Mouse (Mus musculus) stomach, embryonic 14.5 days (tissue): ENCODE data around the gene Krtap10-4. TPM values are rescaled to one million over a fixed set of nuclear protein-coding genes. Genes with fewer than 3 reads are reported as not detected.
A peak's percentile ranks its signal among the peaks of the same experiment; 100 is the strongest.

ENCODE experiments used
- ATAC-seq: fragments of 200-750 bp; cut with Nextera tagmentation; 2 replicates; pipeline ENCODE4 v1.8.0; 2017; ENCODE audit warnings: low read depth, moderate TSS enrichment; ENCODE audit not compliant: insufficient number of reproducible peaks, insufficient read depth, low FRiP score
- H3K27ac ChIP-seq: fragments of 300-500 bp; sonication (generic); 2 replicates; pipeline ENCODE4 v1.5.1; 2014; ENCODE audit warnings: mild to moderate bottlenecking, low read length, moderate library complexity, mixed read lengths
- H3K27me3 ChIP-seq: fragments of 300-500 bp; sonication (generic); 2 replicates; pipeline ENCODE4 v1.6.1; 2014; ENCODE audit warnings: low read length, control low read depth, mixed read lengths; ENCODE audit not compliant: control insufficient read depth, insufficient read depth
- H3K36me3 ChIP-seq: fragments of 300-500 bp; sonication (generic); 2 replicates; pipeline ENCODE4 v1.6.1; 2014; ENCODE audit warnings: mild to moderate bottlenecking, control low read depth, low read length, moderate library complexity, mixed read lengths; ENCODE audit not compliant: control insufficient read depth, insufficient read depth
- H3K4me1 ChIP-seq: fragments of 300-500 bp; sonication (generic); 2 replicates; pipeline ENCODE4 v1.6.1; 2014; ENCODE audit warnings: low read length, control low read depth, mixed read lengths; ENCODE audit not compliant: control insufficient read depth, insufficient read depth
- H3K4me2 ChIP-seq: fragments of 300-500 bp; sonication (generic); replicated peaks from 2 replicates; pipeline ENCODE4 v1.6.1; 2014; ENCODE audit warnings: low read depth, low read length, control low read depth
- H3K4me3 ChIP-seq: fragments of 300-500 bp; sonication (generic); 2 replicates; pipeline ENCODE4 v1.5.1; 2014; ENCODE audit warnings: low read depth, low read length, control low read depth
- H3K9ac ChIP-seq: fragments of 300-500 bp; sonication (generic); replicated peaks from 2 replicates; pipeline ENCODE4 v1.6.1; 2014; ENCODE audit warnings: low read depth, mild to moderate bottlenecking, control low read depth, low read length, moderate library complexity, mixed read lengths
- H3K9me3 ChIP-seq: fragments of 300-500 bp; sonication (generic); 2 replicates; pipeline ENCODE4 v1.6.1; 2016; ENCODE audit warnings: low read depth, low read length, control low read depth; ENCODE audit not compliant: control insufficient read depth
- WGBS: fragments of 180-500 bp; shearing (Covaris S2); extraction: QIAGEN DNeasy Blood & Tissue Kit; methylation state at CpG from one replicate; pipeline ENCODE4 v1.1.7; 2014; 5-methylcytosine and 5-hydroxymethylcytosine counted together
- polyA plus RNA-seq: library from polyadenylated mRNA; unstranded; fragments of >200 nt; fragmentation: Nextera tagmentation; extraction: Ambion mirVana; gene quantifications from 2 replicates; pipeline ENCODE4 v1.2.1, GENCODE M21; 2014

The Krtap10-4 gene
- not detected in 2 replicates for polyA plus RNA-seq

GRCm38 (mm10) chr10:77826951-77827350 is at the start of gene Krtap10-4:
Gene Krtap10-4, minus strand, starts transcription at chr10:77827095.
- 69% methylated on average over 6 of the region's 6 CpGs for WGBS
- no peak within 1 kb of the TSS for H3K4me2 ChIP-seq
- no peak within 1 kb of the TSS for H3K9ac ChIP-seq

GRCm38 (mm10) chr10:77869651-77870050 is 42.8 kb upstream of the Krtap10-4 start:
- Histone ChIP-seq H3K27me3 (no peaks in the 10 kb centered on the region), H3K4me2 (no peak overlapping the region), H3K4me1 (no peaks in the 10 kb centered on the region), H3K36me3 (no peaks in the 10 kb centered on the region), H3K9me3 (no peaks in the 10 kb centered on the region), H3K9ac (no peak overlapping the region), H3K4me3 (no peak overlapping the region), H3K27ac (no peak overlapping the region)
- WGBS, result 88% methylated on average over 7 of the region's 7 CpGs
- no peak for ATAC-seq

More at GRCm38 (mm10) chr10:77826951-77827350, at the start of gene Krtap10-4:
- Histone ChIP-seq H3K4me1 (no peaks in the 10 kb centered on the region), H3K9me3 (0 out of 2 replicates have a peak, but pooled peaks cover 2% of the 10 kb centered on the region), H3K4me3 (no peak within 1 kb of the TSS), H3K36me3 (no peaks in the 10 kb centered on the region), H3K27ac (no peak within 1 kb of the TSS), H3K27me3 (no peaks in the 10 kb centered on the region)
- no peak for ATAC-seq

- no peaks in the 10 kb centered on the region for H3K27me3 ChIP-seq
- no peaks in the 10 kb centered on the region for H3K36me3 ChIP-seq
- 0 out of 2 replicates have a peak, but pooled peaks cover 2% of the 10 kb centered on the region for H3K4me1 ChIP-seq
- no peaks in the 10 kb centered on the region for H3K9me3 ChIP-seq
- H3K4me3 ChIP-seq, result no peak overlapping the region
- H3K9ac ChIP-seq, result no peak overlapping the region
- no peak for ATAC-seq
- 25% methylated on average over 1 of the region's 1 CpGs for WGBS
- H3K27ac ChIP-seq, result no peak overlapping the region
- H3K4me2 ChIP-seq, result no peak overlapping the region
These were observed 40.7 kb upstream of the Krtap10-4 start for GRCm38 (mm10) chr10:77867546-77867945.

GRCm38 (mm10) chr10:77864762-77865143 is 37.9 kb upstream of the Krtap10-4 start:
- Histone ChIP-seq H3K27ac (no peak overlapping the region), H3K9me3 (no peaks in the 10 kb centered on the region), H3K27me3 (no peaks in the 10 kb centered on the region), H3K4me3 (peak overlapping the region; percentile 3; the same call in 1 of the 2 replicates), H3K4me2 (peak overlapping the region; percentile 31), H3K9ac (no peak overlapping the region), H3K36me3 (no peaks in the 10 kb centered on the region), H3K4me1 (0 out of 2 replicates have a peak, but pooled peaks cover 2% of the 10 kb centered on the region)
- 34% methylated on average over 11 of the region's 11 CpGs for WGBS
- peak; percentile 2; the same call in 1 of the 2 replicates for ATAC-seq

GRCm38 (mm10) chr10:77864067-77864761 is 37.3 kb upstream of the Krtap10-4 start:
- peak; percentile 89 for ATAC-seq
- Histone ChIP-seq H3K4me3 (peak overlapping the region; percentile 3; the same call in 1 of the 2 replicates), H3K36me3 (no peaks in the 10 kb centered on the region), H3K27me3 (no peaks in the 10 kb centered on the region), H3K9ac (no peak overlapping the region), H3K27ac (no peak overlapping the region; the same call in 1 of the 2 replicates), H3K4me2 (peak overlapping the region; percentile 31), H3K4me1 (0 out of 2 replicates have a peak, but pooled peaks cover 2% of the 10 kb centered on the region), H3K9me3 (no peaks in the 10 kb centered on the region)
- 30% methylated on average over 14 of the region's 14 CpGs for WGBS

- no peaks in the 10 kb centered on the region for H3K36me3 ChIP-seq
- ATAC-seq, result no peak
- H3K4me2 ChIP-seq, result no peak within 1 kb of the TSS
- no peaks in the 10 kb centered on the region for H3K9me3 ChIP-seq
- H3K4me1 ChIP-seq, result 0 out of 2 replicates have a peak, but pooled peaks cover 2% of the 10 kb centered on the region
- H3K27ac ChIP-seq, result no peak within 1 kb of the TSS
- no peak within 1 kb of the TSS for H3K4me3 ChIP-seq
- H3K9ac ChIP-seq, result no peak within 1 kb of the TSS
- 48% methylated on average over 7 of the region's 7 CpGs for WGBS
- H3K27me3 ChIP-seq, result no peaks in the 10 kb centered on the region
These were observed 34.8 kb upstream of the Krtap10-4 start, which contains the start of gene Gm3285 for GRCm38 (mm10) chr10:77861675-77862074. Gene Gm3285, plus strand, starts transcription at chr10:77861975.

GRCm38 (mm10) chr10:77852559-77852958 is 25.7 kb upstream of the Krtap10-4 start, which contains the start of gene Gm10318:
Gene Gm10318, plus strand, starts transcription at chr10:77852859.
- H3K4me3 ChIP-seq, result no peak within 1 kb of the TSS
- H3K9me3 ChIP-seq, result no peaks in the 10 kb centered on the region
- no peak within 1 kb of the TSS for H3K4me2 ChIP-seq
- H3K36me3 ChIP-seq, result no peaks in the 10 kb centered on the region
- H3K27me3 ChIP-seq, result no peaks in the 10 kb centered on the region
- no peak within 1 kb of the TSS for H3K9ac ChIP-seq
- WGBS, result 63% methylated on average over 9 of the region's 9 CpGs
- H3K27ac ChIP-seq, result no peak within 1 kb of the TSS
- H3K4me1 ChIP-seq, result no peaks in the 10 kb centered on the region
- no peak for ATAC-seq

- 85% methylated on average over 2 of the region's 2 CpGs for WGBS
- H3K4me3 ChIP-seq, result no peak overlapping the region
- H3K27me3 ChIP-seq, result no peaks in the 10 kb centered on the region
These were observed 20.6 kb upstream of the Krtap10-4 start for GRCm38 (mm10) chr10:77847538-77847937.

More at GRCm38 (mm10) chr10:77847538-77847937, 20.6 kb upstream of the Krtap10-4 start:
- Histone ChIP-seq H3K27ac (no peak overlapping the region), H3K4me2 (no peak overlapping the region), H3K9me3 (peaks cover 6% of the 10 kb centered on the region; the same call in 1 of the 2 replicates), H3K36me3 (no peaks in the 10 kb centered on the region), H3K4me1 (no peaks in the 10 kb centered on the region), H3K9ac (no peak overlapping the region)
- no peak for ATAC-seq
